Mouse (Mus musculus): ENCODE measurements at regions not wholly inside any gene's neighbourhood (a gene's known extent, or its start where the extent isn't known, plus 50 kb on each side); places are given as distances from the start of the nearest gene placed in this dataset.
A peak's percentile ranks its signal among the peaks of the same experiment; 100 is the strongest.

- WGBS: 27% methylated on average over 12 of the region's 12 CpGs
- H3K4me1 ChIP-seq (replicated peaks): peaks cover 10% of the 10 kb centered on the region; the same call in 1 of the 2 replicates
- peak overlapping the region; percentile 93 for H3K27ac ChIP-seq
- H3K4me2 ChIP-seq: peak overlapping the region; percentile 44
- H3K4me3 ChIP-seq: peak overlapping the region; percentile 17
- no peak overlapping the region for H3K9ac ChIP-seq
- H3K9me3 ChIP-seq (replicated peaks): no peaks in the 10 kb centered on the region
- H3K36me3 ChIP-seq: no peaks in the 10 kb centered on the region
- H3K27me3 ChIP-seq: no peaks in the 10 kb centered on the region
- ATAC-seq (replicated peaks; ENCODE audit: insufficient number of reproducible peaks, insufficient read depth, low FRiP score, low read depth): peak; percentile 97
Observed at GRCm38 (mm10) chr8:62284378-62285110, 161.6 kb upstream of the Anxa10 start.

- ATAC-seq (replicated peaks; ENCODE audit: insufficient number of reproducible peaks, insufficient read depth, low FRiP score, low read depth): no peak
- no peak overlapping the region for H3K9ac ChIP-seq
Observed at GRCm38 (mm10) chr8:62250551-62250950, 127.6 kb upstream of the Anxa10 start.

More at GRCm38 (mm10) chr8:62250551-62250950, 127.6 kb upstream of the Anxa10 start:
- H3K27me3 ChIP-seq: no peaks in the 10 kb centered on the region
- H3K27ac ChIP-seq: no peak overlapping the region
- H3K4me3 ChIP-seq: no peak overlapping the region
- H3K36me3 ChIP-seq: no peaks in the 10 kb centered on the region
- H3K9me3 ChIP-seq (replicated peaks): no peaks in the 10 kb centered on the region
- WGBS: 91% methylated on average over 6 of the region's 6 CpGs
- H3K4me2 ChIP-seq: no peak overlapping the region
- H3K4me1 ChIP-seq (replicated peaks): no peaks in the 10 kb centered on the region

Data from heart, embryonic 15.5 days (tissue).